Mouse (Mus musculus) spleen, adult 2 months (tissue): ENCODE measurements around the gene Eps8l2. TPM values are rescaled to one million over a fixed set of nuclear protein-coding genes. Genes with fewer than 3 reads are reported as not detected.

Experiments used
- DNase-seq, 2 experiments: peaks; one replicate each; pipeline versions ENCODE4 v3.0.0 to v3.0.0-alpha.2; 2012 to 2021; ENCODE audit warnings: low spot score in 2 of 2, low read depth in 1 of 2
- H3K27ac ChIP-seq: fragments of 200-500 bp; 2 replicates; pipeline ENCODE4 v1.5.1; 2012; ENCODE audit warnings: low read length, inconsistent platforms; ENCODE audit not compliant: insufficient read depth
- H3K27me3 ChIP-seq: fragments of 200-500 bp; 2 replicates; pipeline ENCODE4 v1.6.1; 2012; ENCODE audit warnings: mild to moderate bottlenecking, moderate library complexity, low read length, inconsistent platforms; ENCODE audit not compliant: control insufficient read depth, insufficient read depth
- H3K36me3 ChIP-seq: fragments of 200-500 bp; 2 replicates; pipeline ENCODE4 v1.6.1; 2012; ENCODE audit warnings: mild to moderate bottlenecking, low read length, inconsistent platforms; ENCODE audit not compliant: control insufficient read depth, insufficient read depth
- H3K4me1 ChIP-seq: fragments of 200-500 bp; 2 replicates; pipeline ENCODE4 v1.6.1; 2011; ENCODE audit warnings: inconsistent platforms; ENCODE audit not compliant: control insufficient read depth, insufficient read depth, insufficient read length
- H3K4me3 ChIP-seq: fragments of 200-500 bp; 2 replicates; pipeline ENCODE4 v1.5.1; 2011; ENCODE audit warnings: mild to moderate bottlenecking, inconsistent platforms; ENCODE audit not compliant: insufficient read depth, insufficient read length; ENCODE audit errors: extremely low read depth
- CTCF ChIP-seq: fragments of 200-500 bp; IDR thresholded peaks from 2 replicates; pipeline ENCODE4 v1.5.1; 2011; ENCODE audit warnings: mild to moderate bottlenecking, inconsistent platforms; ENCODE audit not compliant: insufficient read depth, insufficient read length, insufficient replicate concordance; ENCODE audit errors: extremely low read depth
- POLR2A ChIP-seq: fragments of 200-500 bp; IDR thresholded peaks from 2 replicates; pipeline ENCODE4 v1.6.1; 2011; ENCODE audit warnings: low read depth, low read length, inconsistent platforms
- WGBS: fragments of 180-500 bp; shearing (Covaris S2); methylation state at CpG from one replicate; pipeline ENCODE4 v1.1.7; 2018; 5-methylcytosine and 5-hydroxymethylcytosine counted together
- polyA plus RNA-seq: library from polyadenylated mRNA; depleted of rRNA; stranded (reverse); fragments of >200 nt; gene quantifications from 2 replicates; pipeline ENCODE4 v1.2.3, GENCODE M21; 2012

Gene Eps8l2
- polyA plus RNA-seq, 1 experiment: 2.5 TPM

DNA sequence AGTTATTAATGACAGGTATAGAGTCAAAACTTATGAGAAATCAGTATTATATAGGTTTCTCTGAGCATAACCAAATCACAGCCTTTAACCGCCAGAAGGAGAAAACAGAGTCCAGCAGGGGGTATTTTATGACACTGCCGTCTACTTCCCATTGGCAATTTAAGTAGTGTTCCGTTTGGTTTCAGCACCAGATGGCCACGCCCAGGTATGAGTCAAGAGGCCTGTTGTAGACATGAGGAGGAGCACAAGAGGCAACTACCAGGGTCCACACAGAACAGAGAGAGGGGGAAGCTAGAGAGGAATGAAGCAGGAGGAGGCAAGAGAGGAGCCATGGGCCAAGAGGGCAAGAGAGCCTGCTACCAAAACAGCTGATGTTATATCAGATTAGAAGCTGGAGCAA lies 40.9 kb downstream of the Eps8l2 start:
- no peak overlapping the region for H3K27ac ChIP-seq
- H3K36me3 ChIP-seq: no peaks in the 10 kb centered on the region
- WGBS: 48% methylated on average over 4 of the region's 4 CpGs
- TF ChIP-seq CTCF (no peak), POLR2A (no peak)
- no peak overlapping the region for H3K4me3 ChIP-seq
- DNase-seq: no peak
- H3K27me3 ChIP-seq: no peaks in the 10 kb centered on the region
- H3K4me1 ChIP-seq: no peaks in the 10 kb centered on the region

DNA sequence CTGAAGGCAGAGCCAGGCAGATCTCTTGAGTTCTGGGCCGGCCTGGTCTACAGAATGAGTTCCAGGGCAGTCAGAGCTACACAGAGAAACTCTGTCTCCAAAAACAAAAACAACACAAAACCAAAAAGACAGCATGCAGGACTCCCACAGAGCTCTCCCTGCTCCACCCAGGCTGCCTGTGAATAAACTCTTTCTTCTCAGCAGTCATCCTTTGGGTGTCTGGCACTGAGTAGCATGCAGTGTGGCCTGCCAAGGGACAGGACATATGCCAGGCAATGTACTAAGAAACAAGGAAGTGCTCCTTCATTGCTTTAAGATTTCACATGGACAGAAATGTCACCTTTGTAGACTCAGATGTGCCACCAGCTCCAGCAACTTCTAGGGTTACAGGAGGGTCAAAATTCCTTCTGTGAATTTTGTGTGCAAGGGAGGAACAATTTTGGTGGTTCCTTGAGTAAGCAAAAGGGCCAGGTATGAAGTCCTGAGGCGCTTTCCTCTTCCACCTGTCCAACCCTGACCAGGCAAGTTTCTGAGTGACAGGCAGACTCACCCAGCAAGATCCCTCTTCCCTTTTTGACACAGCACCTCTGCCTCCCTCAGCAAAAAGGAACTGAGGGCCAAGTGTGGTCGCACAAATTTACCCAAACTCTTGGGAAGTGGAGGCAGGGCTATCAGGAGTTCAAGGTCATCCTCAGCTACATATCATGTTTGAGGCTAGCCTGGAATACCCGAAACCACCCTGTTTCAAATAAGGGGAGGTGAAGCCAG lies 42.6 kb downstream of the Eps8l2 start:
- H3K27me3 ChIP-seq: no peaks in the 10 kb centered on the region
- 66% methylated on average over 4 of the region's 4 CpGs for WGBS

DNA sequence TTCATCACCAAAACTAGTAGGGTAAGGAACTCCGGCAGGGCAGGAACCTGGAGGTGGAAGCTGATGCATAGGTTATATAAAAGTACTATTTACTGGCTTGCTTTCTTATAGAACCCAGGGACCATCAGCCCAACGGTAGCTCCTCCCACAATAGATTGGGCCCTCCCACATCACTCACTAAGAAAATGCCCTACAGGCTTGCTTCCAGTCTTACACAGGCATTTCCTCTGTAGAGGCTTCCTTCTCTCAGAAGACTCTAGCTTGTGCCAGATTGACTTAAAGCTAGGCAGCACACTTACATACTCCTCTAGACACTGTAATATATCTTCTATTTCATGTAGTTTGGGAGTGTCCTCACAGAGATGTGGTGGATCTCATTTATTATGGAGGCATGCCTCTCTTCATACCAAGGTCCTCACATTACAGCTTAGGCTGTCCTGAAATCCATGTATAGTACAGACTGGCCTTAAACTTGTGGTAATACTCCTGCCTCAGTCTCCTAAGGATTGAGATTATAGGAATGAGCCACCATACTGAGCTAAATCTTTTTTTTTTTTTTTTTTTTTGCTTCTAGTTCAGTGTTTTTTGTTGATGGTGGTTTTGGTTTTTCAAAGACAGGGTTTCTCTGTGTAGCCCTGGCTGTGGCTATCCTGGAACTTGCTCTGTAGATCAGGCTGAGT lies 49.3 kb downstream of the Eps8l2 start:
- 30% methylated on average over 2 of the region's 2 CpGs for WGBS
- H3K36me3 ChIP-seq: no peaks in the 10 kb centered on the region
- peaks cover 4% of the 10 kb centered on the region; the same call in 1 of the 2 replicates for H3K4me1 ChIP-seq
- no peak for DNase-seq
- no peaks in the 10 kb centered on the region for H3K27me3 ChIP-seq
- no peak overlapping the region for H3K4me3 ChIP-seq
- H3K27ac ChIP-seq: no peak overlapping the region
- no peak for TF ChIP-seq POLR2A

More for the DNA sequence above, 42.6 kb downstream of the Eps8l2 start:
- Histone ChIP-seq H3K36me3 (no peaks in the 10 kb centered on the region), H3K27ac (no peak overlapping the region), H3K4me1 (no peaks in the 10 kb centered on the region), H3K4me3 (no peak overlapping the region)
- TF ChIP-seq CTCF (no peak), POLR2A (no peak)
- no peak for DNase-seq

DNA sequence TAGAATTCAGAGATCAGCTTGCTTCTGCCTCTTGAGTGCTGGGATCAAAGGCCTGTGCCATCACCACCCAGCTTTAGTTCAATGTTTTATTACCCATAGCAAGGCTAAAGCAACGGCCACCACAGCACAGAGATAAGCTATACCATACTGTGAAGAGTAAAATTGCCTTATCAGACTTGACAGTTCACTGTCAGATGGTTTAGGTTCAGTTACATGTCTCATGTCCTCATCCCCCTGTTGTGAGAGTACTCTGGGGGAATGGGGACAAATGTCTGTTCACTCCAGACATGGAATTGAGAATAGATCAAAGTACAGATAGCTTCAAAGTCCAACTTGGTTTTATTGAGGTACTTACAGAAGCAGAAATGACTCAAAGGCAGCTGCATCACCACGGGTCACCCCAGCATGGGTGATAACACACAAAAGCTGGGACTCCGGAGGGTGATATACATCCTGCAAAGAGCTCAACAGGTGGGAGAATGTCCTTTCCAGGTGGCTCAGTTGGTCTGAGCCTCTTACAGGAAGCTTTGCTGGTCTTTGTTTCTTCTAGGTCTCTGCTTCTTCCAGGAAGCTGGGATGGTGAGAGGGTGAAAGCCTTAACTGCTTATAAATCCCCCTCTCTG lies 49.9 kb downstream of the Eps8l2 start:
- 71% methylated on average over 3 of the region's 3 CpGs for WGBS
- no peak overlapping the region for H3K27ac ChIP-seq

DNA sequence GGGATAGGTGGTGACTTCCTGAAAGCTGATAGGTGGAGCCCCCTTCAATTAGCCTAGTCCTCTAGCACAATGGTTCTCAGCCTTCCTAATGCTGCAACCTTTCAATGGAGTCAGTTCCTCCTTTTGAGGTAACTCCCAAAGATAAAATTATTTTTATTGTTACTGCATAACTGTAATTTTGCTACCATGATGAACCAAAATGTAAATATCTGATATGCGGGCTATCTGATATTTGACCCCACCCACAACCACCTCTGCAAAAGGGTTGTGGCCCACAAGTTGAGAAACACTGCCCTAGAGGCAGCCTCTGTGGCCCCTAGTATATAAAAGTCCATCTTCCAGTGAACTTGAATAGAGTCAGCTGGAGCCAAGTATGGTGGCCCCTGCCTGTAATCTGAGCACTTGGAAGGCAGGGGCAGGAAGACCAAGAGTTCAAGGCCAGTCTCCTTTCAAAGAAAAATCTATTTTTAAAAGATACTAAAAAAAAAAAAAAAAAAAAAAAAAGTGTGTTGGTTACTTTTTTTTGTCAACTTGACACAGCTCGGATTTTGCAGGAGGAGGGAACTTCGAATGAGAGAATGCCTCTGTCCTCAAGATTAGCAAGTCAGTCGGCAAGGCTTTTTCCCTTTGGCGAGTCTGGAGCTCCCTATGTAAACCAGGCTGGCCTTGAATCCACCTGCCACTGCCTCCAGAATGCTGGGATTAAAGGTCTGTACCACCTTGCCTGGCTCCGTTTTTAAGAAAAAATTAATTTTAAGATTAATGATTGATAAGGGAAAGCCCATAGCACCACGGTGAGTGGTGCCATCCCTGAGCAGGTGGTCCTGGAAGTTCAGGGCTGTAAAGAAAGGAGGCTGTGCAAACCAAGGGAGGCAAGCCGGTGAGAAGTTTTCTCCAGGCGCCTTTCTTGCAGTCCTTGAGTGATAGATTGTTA lies 51.9 kb downstream of the Eps8l2 start:
- TF ChIP-seq CTCF (no peak), POLR2A (no peak)
- peaks cover 4% of the 10 kb centered on the region; the same call in 1 of the 2 replicates for H3K4me1 ChIP-seq
- 79% methylated on average over 9 of the region's 9 CpGs for WGBS
- no peaks in the 10 kb centered on the region for H3K36me3 ChIP-seq
- no peak overlapping the region for H3K4me3 ChIP-seq
- H3K27me3 ChIP-seq: no peaks in the 10 kb centered on the region
- no peak for DNase-seq
- H3K27ac ChIP-seq: no peak overlapping the region

More for the DNA sequence above, 49.9 kb downstream of the Eps8l2 start:
- no peak for TF ChIP-seq CTCF
- TF ChIP-seq POLR2A: no peak
- Histone ChIP-seq H3K27me3 (no peaks in the 10 kb centered on the region), H3K4me3 (no peak overlapping the region), H3K36me3 (no peaks in the 10 kb centered on the region), H3K4me1 (peaks cover 4% of the 10 kb centered on the region; the same call in 1 of the 2 replicates)
- no peak for DNase-seq

DNA sequence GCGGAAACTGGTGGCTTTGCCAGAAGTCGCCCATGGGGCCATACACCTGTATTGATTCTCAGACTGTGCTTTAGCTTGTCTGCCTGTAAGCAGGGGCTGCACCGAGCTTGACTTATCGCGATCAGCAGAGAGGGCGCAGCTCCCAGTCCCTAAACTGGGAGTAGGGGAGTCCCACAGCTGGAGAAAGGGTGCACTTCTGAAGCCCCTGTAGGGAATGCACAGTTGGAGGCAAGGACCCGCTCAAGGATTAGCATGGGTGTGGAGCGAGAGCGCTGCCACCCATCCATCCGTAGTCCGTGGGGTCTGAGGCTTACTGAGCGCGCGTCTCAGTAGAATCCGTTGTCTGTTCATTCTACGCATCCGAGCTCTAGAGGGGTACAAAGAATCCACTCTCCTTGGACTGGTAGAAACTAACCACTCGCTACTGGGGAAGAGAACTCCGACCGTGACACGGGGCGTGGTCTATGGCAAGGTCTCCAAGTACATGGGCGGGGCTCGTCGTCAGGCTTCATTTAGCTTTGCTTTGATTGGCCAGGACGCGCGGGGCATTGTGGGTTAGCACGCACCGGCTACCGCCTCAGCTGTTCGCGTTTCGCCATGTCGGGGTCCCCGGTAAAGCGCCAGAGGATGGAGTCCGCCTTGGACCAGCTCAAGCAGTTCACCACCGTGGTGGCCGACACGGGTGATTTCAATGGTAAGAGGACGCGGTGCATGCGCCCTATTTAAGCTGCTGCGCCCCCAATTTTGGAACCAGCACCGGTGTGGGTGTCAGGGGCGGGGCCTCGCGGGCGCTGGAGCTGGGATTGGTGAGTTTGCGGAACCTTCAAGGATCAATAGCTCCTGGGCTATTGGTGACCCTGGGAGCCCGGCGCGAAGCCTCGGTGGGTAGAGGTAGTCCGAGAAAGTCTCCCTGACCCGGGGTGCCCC lies 53.2 kb downstream of the Eps8l2 start, which contains the start of gene Taldo1:
Gene Taldo1, plus strand, starts transcription at position 575 of the 927 bp plus-strand sequence.
- H3K27me3 ChIP-seq: no peaks in the 10 kb centered on the region
- under 1% methylated on average over 57 of the region's 57 CpGs for WGBS
- H3K4me1 ChIP-seq: peaks cover 4% of the 10 kb centered on the region; the same call in 1 of the 2 replicates
- H3K4me3 ChIP-seq: peak within 1 kb of the TSS; percentile 85
- no peak for TF ChIP-seq CTCF
- TF ChIP-seq POLR2A: peak; percentile 51
- peak; percentile 86 to 99 for DNase-seq
- peaks cover 5% of the 10 kb centered on the region for H3K36me3 ChIP-seq
- peak within 1 kb of the TSS; percentile 79 for H3K27ac ChIP-seq
